Mouse (Mus musculus): ENCODE results near the gene Slc35e3. TPM values are rescaled to one million over a fixed set of nuclear protein-coding genes. Genes with fewer than 3 reads are reported as not detected.
"Not testable (repeated sequence)": the region's sequence is repeated elsewhere in the genome, so short reads cannot be mapped to it uniquely, and the experiment has no call there.

The Slc35e3 gene
- polyA plus RNA-seq, 1 experiment from 2014 or later, result 31.7 TPM

DNA sequence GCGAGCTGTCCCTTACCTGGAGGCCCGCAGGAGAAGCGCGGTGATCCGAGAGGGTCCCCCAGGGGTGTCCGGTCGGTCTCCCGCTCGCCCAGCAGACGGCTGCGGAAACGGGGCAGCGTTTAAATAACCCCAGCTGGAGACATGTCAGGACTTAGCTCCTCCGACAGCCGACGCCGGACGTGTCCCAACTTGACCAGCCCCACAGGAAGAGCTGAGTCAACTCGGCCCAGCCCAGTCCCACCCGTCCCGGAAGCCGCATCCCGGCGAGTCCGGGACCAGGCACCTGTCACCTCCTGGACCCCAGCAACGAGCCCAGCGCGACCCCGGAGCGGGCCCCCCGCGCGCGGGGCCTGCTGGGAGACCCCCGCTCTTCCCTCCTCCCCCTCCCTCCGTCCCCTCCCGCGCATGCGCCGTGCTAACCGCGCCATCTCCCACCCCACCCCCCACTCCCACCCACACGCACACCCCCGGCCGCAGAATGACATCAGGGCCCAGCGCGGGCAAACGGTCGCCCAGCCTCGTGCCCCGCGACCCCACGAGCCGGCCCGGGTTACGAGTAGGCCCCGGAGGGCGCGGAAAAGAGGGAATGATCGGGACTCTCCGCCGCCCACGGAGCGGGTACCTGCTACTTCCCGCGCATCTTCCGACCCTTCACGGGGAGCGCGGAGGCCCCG lies 36.1 kb downstream of the Slc35e3 start:
- Histone ChIP-seq H3K36me3 (peaks cover 20% of the 10 kb centered on the region), H3K4me3 (peak overlapping the region; percentile 99), H3K27ac (replicated peaks) (peak overlapping the region; percentile 99), H3K9ac (replicated peaks) (peak overlapping the region; percentile 100), H3K4me2 (replicated peaks) (peak overlapping the region; percentile 64), H3K27me3 (no peaks in the 10 kb centered on the region), H3K4me1 (peaks cover 27% of the 10 kb centered on the region), H3K9me3 (no peaks in the 10 kb centered on the region)
- ATAC-seq (replicated peaks), result peak; percentile 81
- under 1% methylated on average over 57 of the region's 71 CpGs for WGBS

DNA sequence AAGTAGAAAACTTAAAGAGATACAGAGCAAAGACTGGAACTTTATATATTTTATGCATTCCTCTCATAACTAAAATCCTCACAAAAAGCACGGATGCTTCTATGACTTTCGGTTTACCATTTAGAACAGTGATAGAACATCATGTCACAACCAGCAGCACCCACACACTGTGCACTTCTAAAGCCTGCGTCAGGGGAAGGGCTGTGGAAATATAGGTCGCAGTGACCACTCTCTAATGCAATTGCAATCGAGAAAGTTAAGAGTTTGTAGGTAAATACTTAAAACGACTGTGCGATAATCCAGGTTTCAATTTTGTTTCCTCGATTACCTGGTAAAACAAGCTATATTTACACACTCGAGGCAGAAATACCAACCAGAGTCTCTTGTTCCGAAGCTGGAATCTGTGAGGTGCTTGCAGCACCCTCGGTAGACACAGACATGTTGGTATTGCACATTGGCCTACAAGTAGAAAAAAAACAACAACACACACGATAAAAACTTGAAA lies 36.8 kb downstream of the Slc35e3 start:
- Histone ChIP-seq H3K27ac (replicated peaks) (peak overlapping the region; percentile 99; the same call in 1 of the 2 replicates), H3K9ac (replicated peaks) (peak overlapping the region; percentile 100), H3K4me2 (replicated peaks) (peak overlapping the region; percentile 64), H3K4me3 (peak overlapping the region; percentile 99), H3K27me3 (no peaks in the 10 kb centered on the region), H3K36me3 (peaks cover 27% of the 10 kb centered on the region), H3K9me3 (no peaks in the 10 kb centered on the region), H3K4me1 (peaks cover 27% of the 10 kb centered on the region)
- ATAC-seq (replicated peaks), result no peak
- 56% methylated on average over 12 of the region's 12 CpGs for WGBS

DNA sequence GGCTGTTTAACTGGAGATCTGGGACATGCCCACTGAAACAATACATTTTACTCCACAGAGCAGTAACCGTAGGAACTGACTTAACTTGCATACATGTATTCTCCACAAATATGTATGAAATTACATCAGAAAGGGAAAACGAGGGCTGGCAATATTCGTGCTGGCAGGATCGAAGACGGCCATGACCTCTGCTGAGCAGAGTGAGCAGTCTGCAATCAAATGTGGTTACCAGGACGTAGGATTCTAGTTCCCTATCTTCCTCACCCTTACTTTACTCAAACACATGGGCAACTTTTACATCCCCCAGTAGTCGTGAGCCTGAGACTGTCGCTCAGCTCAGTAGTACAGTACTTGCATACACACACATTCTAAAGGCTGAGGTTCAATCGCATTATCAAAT lies 37.3 kb downstream of the Slc35e3 start:
- no peak overlapping the region for H3K27ac ChIP-seq (replicated peaks)
- no peak overlapping the region; the same call in 1 of the 2 replicates for H3K9ac ChIP-seq (replicated peaks)
- WGBS, result 90% methylated on average over 9 of the region's 9 CpGs
- H3K4me3 ChIP-seq, result peak overlapping the region; percentile 99
- peaks cover 31% of the 10 kb centered on the region for H3K36me3 ChIP-seq
- peaks cover 27% of the 10 kb centered on the region for H3K4me1 ChIP-seq
- H3K27me3 ChIP-seq, result no peaks in the 10 kb centered on the region
- H3K4me2 ChIP-seq (replicated peaks), result peak overlapping the region; percentile 64
- H3K9me3 ChIP-seq, result no peaks in the 10 kb centered on the region
- ATAC-seq (replicated peaks), result no peak

- Histone ChIP-seq H3K9ac (replicated peaks) (no peak overlapping the region), H3K4me1 (peaks cover 27% of the 10 kb centered on the region), H3K27me3 (no peaks in the 10 kb centered on the region), H3K36me3 (peaks cover 35% of the 10 kb centered on the region), H3K27ac (replicated peaks) (no peak overlapping the region), H3K4me2 (replicated peaks) (no peak overlapping the region), H3K9me3 (no peaks in the 10 kb centered on the region), H3K4me3 (no peak overlapping the region)
- no peak for ATAC-seq (replicated peaks)
- 96% methylated on average over 2 of the region's 2 CpGs for WGBS
Observed at GRCm38 (mm10) chr10:117708376-117708775, 37.8 kb downstream of the Slc35e3 start.

DNA sequence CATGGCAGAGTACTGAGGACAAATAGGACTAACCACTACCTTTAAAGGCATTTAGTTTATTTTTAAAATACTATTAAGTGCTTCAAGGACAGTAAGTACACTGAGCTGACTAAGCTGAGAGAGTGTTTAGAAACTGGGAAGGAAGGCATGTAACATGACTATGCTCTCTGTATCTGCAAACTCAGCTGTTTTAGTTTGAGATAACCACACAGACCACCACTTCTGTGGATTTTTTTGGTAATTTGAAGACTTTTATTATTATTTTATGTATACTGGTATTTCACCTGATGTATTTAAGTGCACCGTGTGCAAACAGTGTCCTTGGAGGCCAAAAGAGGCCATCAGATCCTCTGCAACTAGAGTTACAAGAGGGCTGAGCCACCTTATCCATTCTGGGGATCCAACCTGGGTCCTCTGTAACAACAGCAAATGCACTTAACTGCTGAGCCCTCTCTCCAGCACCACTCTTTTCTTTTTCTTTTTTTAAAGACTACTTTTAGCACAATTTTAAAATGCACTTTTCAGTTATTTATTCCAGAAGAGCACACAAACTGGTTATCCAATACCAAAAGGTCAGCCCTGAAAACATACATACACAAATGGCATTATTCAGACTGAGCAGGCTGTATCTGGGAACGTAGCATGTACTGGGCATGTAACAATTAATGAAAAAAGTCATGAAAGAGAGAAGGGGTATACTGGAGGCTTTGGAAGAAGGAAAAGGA lies 38.9 kb downstream of the Slc35e3 start:
- Histone ChIP-seq H3K9ac (replicated peaks) (no peak overlapping the region), H3K27me3 (no peaks in the 10 kb centered on the region), H3K36me3 (peaks cover 45% of the 10 kb centered on the region), H3K4me3 (no peak overlapping the region), H3K4me2 (replicated peaks) (no peak overlapping the region), H3K9me3 (no peaks in the 10 kb centered on the region), H3K4me1 (peaks cover 27% of the 10 kb centered on the region), H3K27ac (replicated peaks) (no peak overlapping the region)
- no peak for ATAC-seq (replicated peaks)
- 95% methylated on average over 2 of the region's 2 CpGs for WGBS

DNA sequence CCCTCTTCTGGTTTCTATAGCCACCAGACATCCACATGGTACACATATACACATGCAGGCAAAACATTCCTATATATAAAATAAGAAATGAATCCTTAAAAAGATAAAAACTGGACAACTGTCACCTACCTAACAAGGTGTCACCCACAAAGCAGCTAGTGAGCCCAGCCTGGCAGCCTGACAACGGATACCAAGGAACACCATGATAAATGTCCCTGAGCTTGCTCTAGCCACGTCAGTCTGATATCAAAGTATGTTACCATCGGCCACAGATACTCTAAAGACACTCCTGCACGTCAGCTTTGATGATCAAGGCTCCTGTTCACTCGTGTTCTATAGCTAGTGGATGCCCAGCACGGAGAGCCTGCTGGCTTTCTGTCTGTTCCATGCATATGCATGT lies 39.7 kb downstream of the Slc35e3 start:
- Histone ChIP-seq H3K27me3 (no peaks in the 10 kb centered on the region), H3K9ac (replicated peaks) (no peak overlapping the region), H3K9me3 (no peaks in the 10 kb centered on the region), H3K4me2 (replicated peaks) (no peak overlapping the region), H3K4me1 (peaks cover 24% of the 10 kb centered on the region), H3K4me3 (no peak overlapping the region), H3K36me3 (peaks cover 53% of the 10 kb centered on the region), H3K27ac (replicated peaks) (no peak overlapping the region)
- WGBS, result 93% methylated on average over 6 of the region's 6 CpGs
- no peak for ATAC-seq (replicated peaks)

DNA sequence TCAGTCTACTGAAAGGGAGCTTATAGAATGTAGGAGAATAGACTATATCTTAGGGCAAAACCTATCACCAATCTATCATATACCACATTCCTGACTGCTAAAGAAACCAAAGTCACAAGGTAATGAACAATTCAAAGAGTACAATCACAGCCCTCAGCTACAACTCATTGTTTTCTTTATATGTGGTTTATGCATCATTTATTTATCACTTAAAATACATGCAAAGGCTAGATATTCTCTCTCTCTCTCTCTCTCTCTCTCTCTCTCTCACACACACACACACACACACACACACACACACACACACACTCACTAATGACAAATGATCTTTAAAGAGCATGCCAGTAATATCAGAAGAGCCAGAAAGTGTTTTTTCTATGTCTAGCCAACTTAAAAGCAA lies 40.4 kb downstream of the Slc35e3 start:
- ATAC-seq (replicated peaks), result no peak
- Histone ChIP-seq H3K27me3 (no peaks in the 10 kb centered on the region), H3K27ac (replicated peaks) (no peak overlapping the region), H3K36me3 (peaks cover 58% of the 10 kb centered on the region), H3K9me3 (no peaks in the 10 kb centered on the region), H3K4me2 (replicated peaks) (no peak overlapping the region), H3K4me1 (peaks cover 20% of the 10 kb centered on the region), H3K4me3 (no peak overlapping the region), H3K9ac (replicated peaks) (no peak overlapping the region)

GRCm38 (mm10) chr10:117704964-117705335 lies 41.2 kb downstream of the Slc35e3 start:
- H3K4me2 ChIP-seq (replicated peaks), result no peak overlapping the region
- no peak for ATAC-seq (replicated peaks)
- H3K9me3 ChIP-seq, result no peaks in the 10 kb centered on the region
- 94% methylated on average over 6 of the region's 6 CpGs for WGBS
- no peak overlapping the region for H3K4me3 ChIP-seq
- no peak overlapping the region for H3K27ac ChIP-seq (replicated peaks)
- H3K4me1 ChIP-seq, result peaks cover 20% of the 10 kb centered on the region
- H3K9ac ChIP-seq (replicated peaks), result no peak overlapping the region
- no peaks in the 10 kb centered on the region for H3K27me3 ChIP-seq
- peaks cover 66% of the 10 kb centered on the region for H3K36me3 ChIP-seq

- not testable (repeated sequence) for H3K9me3 ChIP-seq; H3K27me3 ChIP-seq; H3K4me3 ChIP-seq; H3K9ac ChIP-seq (replicated peaks); ATAC-seq (replicated peaks); H3K4me2 ChIP-seq (replicated peaks); H3K27ac ChIP-seq (replicated peaks)
- 96% methylated on average over 6 of the region's 6 CpGs for WGBS
- Histone ChIP-seq H3K4me1 (peaks cover 18% of the 10 kb centered on the region), H3K36me3 (peaks cover 71% of the 10 kb centered on the region)
Observed at GRCm38 (mm10) chr10:117704314-117704963, 41.7 kb downstream of the Slc35e3 start.

DNA sequence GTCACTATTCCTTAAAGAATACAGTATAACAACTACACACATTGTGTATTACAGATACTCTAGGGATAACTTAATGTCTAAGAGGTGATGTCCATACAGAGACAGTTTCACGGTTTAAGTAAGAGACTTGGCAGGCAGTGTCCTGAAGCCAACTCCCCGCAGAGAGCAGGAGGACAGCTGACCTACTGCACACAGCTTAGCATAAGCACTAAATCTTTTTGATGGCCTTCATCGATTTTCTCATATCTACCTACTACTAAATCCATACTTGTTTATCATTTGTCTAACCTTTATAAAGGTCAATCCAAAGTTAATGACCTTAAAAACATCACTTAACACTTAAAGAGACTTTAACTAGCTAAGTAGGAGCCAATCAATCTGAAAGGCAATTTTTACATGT lies 42.7 kb downstream of the Slc35e3 start:
- ATAC-seq (replicated peaks), result no peak
- peaks cover 80% of the 10 kb centered on the region for H3K36me3 ChIP-seq
- WGBS, result 95% methylated on average over 3 of the region's 3 CpGs

DNA sequence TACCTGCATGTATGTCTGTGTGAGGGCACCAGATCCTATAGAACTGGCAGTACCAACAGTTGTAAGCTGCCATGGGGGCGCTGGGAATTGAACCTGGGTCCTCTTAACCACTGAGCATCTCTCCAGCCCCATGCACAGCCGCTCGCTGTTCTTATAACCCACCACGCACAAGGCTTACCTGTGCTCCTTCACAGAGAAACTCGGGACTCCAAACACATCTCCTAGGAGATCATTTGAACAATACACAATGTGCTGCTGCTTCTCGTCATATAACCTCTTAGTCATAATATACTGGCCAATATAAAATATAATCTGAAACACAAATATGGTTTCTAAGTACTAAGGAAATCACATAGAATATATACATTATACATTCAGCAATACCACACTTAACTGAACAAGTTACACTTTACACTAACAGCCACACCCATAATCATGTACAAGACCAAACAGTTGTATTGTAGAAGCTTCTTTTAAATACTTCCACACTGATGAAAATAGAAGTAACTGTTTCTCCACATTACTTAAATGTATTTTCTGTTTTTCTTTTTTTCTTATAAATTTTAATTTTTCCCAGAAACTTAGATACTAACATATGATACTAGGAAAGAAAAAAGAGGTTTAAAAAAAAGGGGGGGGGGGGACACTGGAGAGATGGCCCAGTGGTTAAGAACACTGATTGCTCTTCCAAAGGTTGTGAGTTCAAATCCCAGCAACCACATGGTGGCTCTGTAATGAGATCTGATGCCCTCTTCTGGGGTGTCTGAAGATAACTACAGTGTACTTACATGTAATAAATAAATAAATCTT lies 43.9 kb downstream of the Slc35e3 start:
- Histone ChIP-seq H3K4me2 (replicated peaks) (no peak overlapping the region), H3K9ac (replicated peaks) (no peak overlapping the region), H3K27me3 (no peaks in the 10 kb centered on the region), H3K4me1 (peaks cover 9% of the 10 kb centered on the region; the same call in 1 of the 2 replicates), H3K9me3 (no peaks in the 10 kb centered on the region), H3K4me3 (no peak overlapping the region), H3K27ac (replicated peaks) (no peak overlapping the region), H3K36me3 (peaks cover 90% of the 10 kb centered on the region)
- 96% methylated on average over 6 of the region's 6 CpGs for WGBS
- ATAC-seq (replicated peaks), result no peak

More for the DNA sequence above, 42.7 kb downstream of the Slc35e3 start:
- no peak overlapping the region for H3K27ac ChIP-seq (replicated peaks)
- no peak overlapping the region for H3K4me3 ChIP-seq
- no peak overlapping the region for H3K9ac ChIP-seq (replicated peaks)
- H3K4me1 ChIP-seq, result peaks cover 9% of the 10 kb centered on the region; the same call in 1 of the 2 replicates
- no peaks in the 10 kb centered on the region for H3K9me3 ChIP-seq
- H3K4me2 ChIP-seq (replicated peaks), result no peak overlapping the region
- no peaks in the 10 kb centered on the region for H3K27me3 ChIP-seq
